Mouse (Mus musculus) frontal cortex, postnatal 36 days (tissue): ENCODE results near the gene Cmtm3.
"Not testable (repeated sequence)": the region's sequence is repeated elsewhere in the genome, so short reads cannot be mapped to it uniquely, and the experiment has no call there.

ENCODE experiments used
- DNase-seq, 2 experiments: peaks; one replicate each; pipeline ENCODE4 v3.0.0; 2022; ENCODE audit warnings: low spot score in 2 of 2

The Cmtm3 gene

GRCm38 (mm10) chr8:104339229-104339982 lies at the start of gene Cmtm3:
Cmtm3 (plus strand) TSS chr8:104339410.
- no peak for DNase-seq

- not testable (repeated sequence) for DNase-seq
These were observed 46.1 kb upstream of the Cmtm3 start, which contains the start of gene Cmtm2a for GRCm38 (mm10) chr8:104293081-104293480. Cmtm2a (minus strand) TSS chr8:104293181.

- no peak for DNase-seq
These were observed 44.8 kb upstream of the Cmtm3 start for GRCm38 (mm10) chr8:104294396-104294795.

- DNase-seq, result not testable (repeated sequence)
These were observed 37.6 kb upstream of the Cmtm3 start for GRCm38 (mm10) chr8:104301577-104301976.

GRCm38 (mm10) chr8:104302536-104302935 lies 36.7 kb upstream of the Cmtm3 start:
- DNase-seq, result not testable (repeated sequence)

- no peak for DNase-seq
These were observed 34.2 kb upstream of the Cmtm3 start for GRCm38 (mm10) chr8:104304962-104305361.

GRCm38 (mm10) chr8:104308341-104308740 lies 30.9 kb upstream of the Cmtm3 start:
- DNase-seq, result not testable (repeated sequence)

GRCm38 (mm10) chr8:104309441-104310155 lies 29.6 kb upstream of the Cmtm3 start, which contains the start of the genes Gm45711 and Cmtm1:
Gm45711 (minus strand) TSS chr8:104310081.
Cmtm1 (minus strand) TSS chr8:104310145.
- not testable (repeated sequence) for DNase-seq

GRCm38 (mm10) chr8:104312023-104312422 lies 27.2 kb upstream of the Cmtm3 start:
- peak in 1 of 2 experiments; percentile 16 for DNase-seq

GRCm38 (mm10) chr8:104313311-104313710 lies 25.9 kb upstream of the Cmtm3 start:
- DNase-seq, result peak in 1 of 2 experiments; percentile 6

- DNase-seq, result not testable (repeated sequence)
These were observed 17.9 kb upstream of the Cmtm3 start, which contains the start of gene Gm11020 for GRCm38 (mm10) chr8:104321267-104321666. Gm11020 (plus strand) TSS chr8:104321567.

GRCm38 (mm10) chr8:104321930-104322329 lies 17.3 kb upstream of the Cmtm3 start, which contains the start of gene Cmtm2b:
Cmtm2b (plus strand) TSS chr8:104322230.
- DNase-seq, result not testable (repeated sequence)

GRCm38 (mm10) chr8:104332665-104333631 lies 6.3 kb upstream of the Cmtm3 start:
- no peak for DNase-seq

- DNase-seq, result no peak
These were observed 5.4 kb upstream of the Cmtm3 start for GRCm38 (mm10) chr8:104333786-104334185.

- DNase-seq, result no peak
These were observed 5.0 kb upstream of the Cmtm3 start for GRCm38 (mm10) chr8:104334196-104334595.

GRCm38 (mm10) chr8:104336806-104337205 lies 2.4 kb upstream of the Cmtm3 start:
- no peak for DNase-seq

- no peak for DNase-seq
These were observed 1.3 kb upstream of the Cmtm3 start for GRCm38 (mm10) chr8:104337890-104338289.

- DNase-seq, result no peak
These were observed 698 bp downstream of the Cmtm3 start for GRCm38 (mm10) chr8:104339983-104340232.

- DNase-seq, result peak; percentile 40 to 41
These were observed 1.3 kb downstream of the Cmtm3 start for GRCm38 (mm10) chr8:104340233-104341105.

- DNase-seq, result no peak
These were observed 1.9 kb downstream of the Cmtm3 start for GRCm38 (mm10) chr8:104341106-104341561.
